Mouse (Mus musculus) MEL (cell line): ENCODE results near the gene Daglb. TPM values are rescaled to one million over a fixed set of nuclear protein-coding genes. Genes with fewer than 3 reads are reported as not detected.

Source experiments
- DNase-seq: peaks from one replicate; pipeline ENCODE4 v3.0.0; 2011; ENCODE audit warnings: low read depth, low spot score
- H3K27ac ChIP-seq: 2 replicates; pipeline ENCODE4 v1.5.1; 2012; ENCODE audit warnings: low read depth, mild to moderate bottlenecking, control low read depth, low read length, moderate library complexity; ENCODE audit not compliant: control insufficient read depth
- H3K27me3 ChIP-seq, 2 experiments: fragments of 150-350 bp in 1 of 2; sonication (generic) in 1 of 2; 2 replicates each; pipeline ENCODE4 v1.6.1; 2012; ENCODE audit warnings: low read length in 2 of 2, mild to moderate bottlenecking in 2 of 2, improper control_type of control experiment in 1 of 2, moderate library complexity in 1 of 2; ENCODE audit not compliant: insufficient read depth in 2 of 2, control insufficient read depth in 1 of 2
- H3K36me3 ChIP-seq, 2 experiments: 2 replicates each; pipeline ENCODE4 v1.6.1; 2012 to 2014; ENCODE audit warnings: low read length in 2 of 2, improper control_type of control experiment in 1 of 2, inconsistent platforms in 1 of 2, mild to moderate bottlenecking in 1 of 2; ENCODE audit not compliant: insufficient read depth in 2 of 2, control insufficient read depth in 1 of 2
- H3K4me1 ChIP-seq, 2 experiments: fragments of 150-350 bp in 1 of 2; sonication (generic) in 1 of 2; 2 replicates each; pipeline ENCODE4 v1.6.1; 2012; ENCODE audit warnings: low read length in 2 of 2, improper control_type of control experiment in 1 of 2, mild to moderate bottlenecking in 1 of 2; ENCODE audit not compliant: insufficient read depth in 2 of 2, control insufficient read depth in 1 of 2
- H3K4me3 ChIP-seq, 2 experiments: fragments of 150-350 bp in 1 of 2; sonication (generic) in 1 of 2; 2 replicates each; pipeline ENCODE4 v1.5.1; 2012; ENCODE audit warnings: low read depth in 2 of 2, low read length in 2 of 2, mild to moderate bottlenecking in 2 of 2, moderate library complexity in 2 of 2, control low read depth in 1 of 2, improper control_type of control experiment in 1 of 2; ENCODE audit not compliant: control insufficient read depth in 1 of 2, insufficient read depth in 1 of 2
- H3K79me2 ChIP-seq: 2 replicates; pipeline ENCODE4 v1.6.1; 2012; ENCODE audit warnings: mild to moderate bottlenecking, low read length, moderate library complexity; ENCODE audit not compliant: control insufficient read depth, poor library complexity, insufficient read depth
- H3K9ac ChIP-seq: 2 replicates; pipeline ENCODE4 v1.6.1; 2012; ENCODE audit warnings: low read depth, mild to moderate bottlenecking, control low read depth, low read length, moderate library complexity; ENCODE audit not compliant: control insufficient read depth, poor library complexity, severe bottlenecking
- H3K9me3 ChIP-seq: fragments of 150-350 bp; sonication (generic); replicated peaks from 2 replicates; pipeline ENCODE4 v1.6.1; 2012; ENCODE audit warnings: mild to moderate bottlenecking, low read length, improper control_type of control experiment, moderate library complexity; ENCODE audit not compliant: insufficient read depth
- CHD1 ChIP-seq: IDR thresholded peaks from 2 replicates; pipeline ENCODE4 v1.6.1; 2012; ENCODE audit warnings: low read depth, mild to moderate bottlenecking, inconsistent platforms, low read length, improper control_type of control experiment
- EP300 ChIP-seq, 2 experiments: IDR thresholded peaks; 2 replicates each; pipeline ENCODE4 v1.6.1; 2011; ENCODE audit warnings: improper control_type of control experiment in 2 of 2, low read length in 2 of 2, low read depth in 1 of 2, mild to moderate bottlenecking in 1 of 2
- ETS1 ChIP-seq: IDR thresholded peaks from 2 replicates; pipeline ENCODE4 v1.6.1; 2012; ENCODE audit warnings: low read depth, mild to moderate bottlenecking, inconsistent platforms, low read length, improper control_type of control experiment, moderate library complexity
- GATA1 ChIP-seq: IDR thresholded peaks from 2 replicates; pipeline ENCODE4 v1.6.1; 2011; ENCODE audit warnings: low read depth, low read length, improper control_type of control experiment
- KAT2A ChIP-seq: conservative IDR thresholded peaks from 2 replicates; pipeline ENCODE4 v1.6.1; 2012; ENCODE audit warnings: low read depth, low read length, improper control_type of control experiment, inconsistent platforms
- MAFK ChIP-seq: IDR thresholded peaks from 2 replicates; pipeline ENCODE4 v1.6.1; 2011; ENCODE audit warnings: low read depth, mild to moderate bottlenecking, low read length, improper control_type of control experiment, borderline replicate concordance
- MAZ ChIP-seq: IDR thresholded peaks from 2 replicates; pipeline ENCODE4 v1.6.1; 2012; ENCODE audit warnings: low read depth, mild to moderate bottlenecking, inconsistent platforms, low read length, improper control_type of control experiment
- MXI1 ChIP-seq: IDR thresholded peaks from 2 replicates; pipeline ENCODE4 v1.6.1; 2011; ENCODE audit warnings: mild to moderate bottlenecking, low read depth, low read length, improper control_type of control experiment
- MYC ChIP-seq: IDR thresholded peaks from 2 replicates; pipeline ENCODE4 v1.6.1; 2011; ENCODE audit warnings: low read depth, mild to moderate bottlenecking, low read length, improper control_type of control experiment, moderate library complexity
- NELFE ChIP-seq: IDR thresholded peaks from 2 replicates; pipeline ENCODE4 v1.6.1; 2011; ENCODE audit warnings: low read depth, low read length, improper control_type of control experiment
- POLR2A ChIP-seq, 2 experiments: IDR thresholded peaks; 2 replicates each; pipeline ENCODE4 v1.6.1; 2011 to 2012; ENCODE audit warnings: low read length in 2 of 2, mild to moderate bottlenecking in 2 of 2, control low read depth in 1 of 2, improper control_type of control experiment in 1 of 2, low read depth in 1 of 2, moderate library complexity in 1 of 2; ENCODE audit not compliant: control insufficient read depth in 1 of 2, insufficient read depth in 1 of 2, poor library complexity in 1 of 2
- POLR2AphosphoS5 ChIP-seq: IDR thresholded peaks from 2 replicates; pipeline ENCODE4 v1.6.1; 2012; ENCODE audit warnings: low read depth, borderline replicate concordance, mild to moderate bottlenecking, inconsistent platforms, low read length, moderate library complexity, mixed read lengths
- RCOR1 ChIP-seq: IDR thresholded peaks from 2 replicates; pipeline ENCODE4 v1.6.1; 2012; ENCODE audit warnings: low read depth, mild to moderate bottlenecking, inconsistent platforms, low read length, improper control_type of control experiment
- SIN3A ChIP-seq: IDR thresholded peaks from 2 replicates; pipeline ENCODE4 v1.6.1; 2012; ENCODE audit warnings: low read length, improper control_type of control experiment, inconsistent platforms
- TAL1 ChIP-seq: IDR thresholded peaks from 2 replicates; pipeline ENCODE4 v1.6.1; 2012; ENCODE audit warnings: mild to moderate bottlenecking, inconsistent platforms, low read length, moderate library complexity, mixed read lengths
- TCF12 ChIP-seq: IDR thresholded peaks from 2 replicates; pipeline ENCODE4 v1.6.1; 2014; ENCODE audit warnings: low read depth, mild to moderate bottlenecking, inconsistent platforms, low read length, improper control_type of control experiment, moderate library complexity
- UBTF ChIP-seq: IDR thresholded peaks from 2 replicates; pipeline ENCODE4 v1.6.1; 2012; ENCODE audit warnings: low read depth, mild to moderate bottlenecking, inconsistent platforms, low read length, improper control_type of control experiment, moderate library complexity, borderline replicate concordance; ENCODE audit not compliant: insufficient read depth
- USF1 ChIP-seq: IDR thresholded peaks from 2 replicates; pipeline ENCODE4 v1.6.1; 2014; ENCODE audit warnings: low read depth, mild to moderate bottlenecking, inconsistent platforms, low read length, improper control_type of control experiment, moderate library complexity
- ZKSCAN1 ChIP-seq: IDR thresholded peaks from 2 replicates; pipeline ENCODE4 v1.6.1; 2012; ENCODE audit warnings: low read depth, mild to moderate bottlenecking, inconsistent platforms, low read length, improper control_type of control experiment, moderate library complexity
- ZMIZ1 ChIP-seq: IDR thresholded peaks from 2 replicates; pipeline ENCODE4 v1.6.1; 2012; ENCODE audit warnings: low read depth, mild to moderate bottlenecking, inconsistent platforms, low read length, improper control_type of control experiment, moderate library complexity
- ZNF384 ChIP-seq: IDR thresholded peaks from 2 replicates; pipeline ENCODE4 v1.6.1; 2012; ENCODE audit warnings: low read depth, mild to moderate bottlenecking, inconsistent platforms, low read length, improper control_type of control experiment
- polyA plus RNA-seq, 2 experiments: library from polyadenylated mRNA; stranded (reverse) in 1 of 2; unstranded in 1 of 2; fragments of >175 nt in 1 of 2; fragments of >200 nt in 1 of 2; gene quantifications; 2 replicates each; pipeline versions ENCODE4 v1.2.1 to v1.2.4; 2012; ENCODE audit warnings: low replicate concordance in 2 of 2, low read depth in 1 of 2; ENCODE audit not compliant: insufficient read length in 2 of 2, insufficient read depth in 1 of 2, missing spikeins in 1 of 2
- total RNA-seq: library from RNA; depleted of rRNA; stranded (reverse); fragments of 300-350 nt; gene quantifications from 2 replicates; pipeline ENCODE4 v1.2.3, GENCODE M21; 2012

Gene Daglb
- total and polyA plus RNA-seq, 3 experiments, result 8.9 to 10.4 TPM; not detected in 1

DNA sequence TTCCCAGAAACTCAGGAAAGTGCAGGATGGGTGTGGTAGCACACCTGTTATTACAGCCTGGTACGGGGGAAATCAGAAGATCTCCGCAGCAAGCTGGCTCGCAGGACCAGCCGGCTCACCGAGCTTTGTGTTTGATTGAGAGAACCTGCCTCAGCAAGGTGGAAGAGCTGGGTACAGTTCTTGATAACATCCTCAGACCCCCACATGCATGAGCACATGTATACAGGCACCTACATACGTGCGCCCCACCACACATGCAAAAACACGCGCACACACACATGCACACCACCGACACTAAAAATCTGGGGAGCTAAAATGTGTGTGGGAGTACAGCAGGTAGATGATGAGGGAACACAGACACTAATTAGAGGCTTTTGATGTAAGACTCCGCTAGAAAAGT is 713 bp upstream of the Daglb start:
- Histone ChIP-seq H3K9me3 (no peaks in the 10 kb centered on the region), H3K27me3 (peaks cover 2% of the 10 kb centered on the region in 2 experiments; a peak in 3 of 4 replicates), H3K4me1 (peaks cover 10 to 11% of the 10 kb centered on the region in 2 experiments; a peak in 1 of 4 replicates), H3K79me2 (peaks cover 13% of the 10 kb centered on the region), H3K27ac (no peak overlapping the region), H3K4me3 (peak overlapping the region; percentile 80 to 84)
- DNase-seq, result no peak
- TF ChIP-seq SIN3A (no peak), ZKSCAN1 (no peak), ETS1 (no peak), USF1 (no peak), ZMIZ1 (no peak), MYC (no peak)
- TF ChIP-seq, all 39 proteins: peak for 0
- Histone ChIP-seq H3K36me3 (peaks cover 0 to 6% of the 10 kb centered on the region in 2 experiments; a peak in 3 of 4 replicates), H3K9ac (peak overlapping the region; percentile 80)

DNA sequence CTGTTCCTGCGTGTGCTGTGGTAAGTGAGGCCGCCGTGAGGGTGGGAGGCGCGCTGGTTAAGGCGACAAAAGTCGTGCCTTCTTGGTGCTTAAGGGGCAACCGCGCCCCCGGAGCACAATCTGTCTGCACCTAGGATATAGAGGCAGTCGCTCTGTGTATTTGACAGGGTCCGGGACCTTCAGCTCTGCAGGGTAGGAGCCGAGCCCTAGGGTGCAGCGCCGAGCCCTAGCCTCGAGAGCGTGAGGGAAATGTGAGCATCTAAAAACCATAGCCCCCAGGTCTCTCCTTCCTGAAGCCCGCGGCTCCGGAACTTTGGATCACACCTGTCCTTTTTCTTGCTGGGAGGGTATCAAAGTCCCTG is 354 bp downstream of the Daglb start:
- Histone ChIP-seq H3K79me2 (peaks cover 13% of the 10 kb centered on the region), H3K27me3 (peaks cover 2% of the 10 kb centered on the region in 2 experiments; a peak in 2 of 4 replicates), H3K36me3 (peaks cover 0 to 6% of the 10 kb centered on the region in 2 experiments; a peak in 3 of 4 replicates), H3K9me3 (no peaks in the 10 kb centered on the region), H3K4me1 (peaks cover 10 to 11% of the 10 kb centered on the region in 2 experiments; a peak in 1 of 4 replicates), H3K9ac (peak overlapping the region; percentile 80), H3K4me3 (peak overlapping the region; percentile 80 to 84), H3K27ac (peak overlapping the region; percentile 41)
- no peak for DNase-seq
- TF ChIP-seq ZKSCAN1 (no peak), ZMIZ1 (no peak), MYC (no peak), USF1 (no peak), CHD1 (no peak), KAT2A (no peak), ETS1 (no peak), UBTF (0 out of 2 replicates have a peak, but pooled peaks have one; percentile 51)

DNA sequence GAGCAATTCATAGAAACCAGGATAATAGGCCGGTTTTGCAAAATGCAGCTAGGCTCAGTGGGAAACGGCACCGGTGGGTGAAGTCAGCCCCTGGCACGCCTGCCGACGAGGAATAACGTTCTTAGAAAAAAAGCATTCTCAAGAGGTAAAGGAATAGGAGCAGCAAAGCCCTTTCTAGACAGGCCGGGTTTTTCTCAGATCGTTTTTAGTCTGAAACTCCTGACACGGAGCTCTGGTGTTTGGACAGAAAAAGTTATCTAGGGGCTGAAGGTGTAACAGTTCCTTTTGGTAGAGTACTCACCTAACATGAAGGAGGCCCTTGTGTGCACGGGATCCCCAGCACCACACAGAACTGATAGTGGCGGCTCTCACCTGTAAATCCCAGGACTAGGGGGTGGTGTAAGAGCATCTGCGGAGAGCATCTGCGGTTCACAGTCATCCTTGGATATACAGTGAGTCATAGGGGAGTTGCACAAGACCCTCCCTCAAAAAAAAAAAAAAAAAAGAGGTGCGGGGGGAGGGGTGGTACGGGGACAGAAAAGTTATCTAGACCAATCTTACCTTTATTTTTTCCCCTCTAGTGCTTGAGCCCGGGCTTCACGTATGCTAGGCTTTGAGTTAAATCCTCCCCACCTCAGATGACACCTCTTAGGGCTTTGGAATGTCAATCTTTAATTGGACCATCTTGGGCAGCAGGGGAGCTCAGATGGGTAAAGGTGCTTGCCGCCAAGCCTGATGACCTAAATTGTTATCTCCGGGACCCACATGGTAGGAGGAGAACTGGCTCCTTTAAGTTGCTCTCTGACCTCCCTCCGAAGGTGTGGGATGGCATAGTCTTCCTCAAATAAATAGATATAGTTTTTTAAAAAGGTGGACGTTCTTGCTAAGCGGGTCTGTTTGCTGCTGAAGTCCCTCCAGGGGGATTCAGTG is 1.0 kb downstream of the Daglb start:
- Histone ChIP-seq H3K4me1 (peaks cover 10 to 14% of the 10 kb centered on the region in 2 experiments; a peak in 2 of 4 replicates), H3K79me2 (peaks cover 13% of the 10 kb centered on the region), H3K9me3 (no peaks in the 10 kb centered on the region), H3K27me3 (peaks cover 0 to 2% of the 10 kb centered on the region in 2 experiments; a peak in 1 of 4 replicates), H3K27ac (peak overlapping the region; percentile 30; the same call in 1 of the 2 replicates), H3K36me3 (peaks cover 0 to 8% of the 10 kb centered on the region in 2 experiments; a peak in 3 of 4 replicates), H3K9ac (peak overlapping the region; percentile 80), H3K4me3 (peak overlapping the region; percentile 80 to 84)
- peak; percentile 70 for DNase-seq
- TF ChIP-seq POLR2A (IDR thresholded peaks at IDR 0.05; ENCODE audit: control insufficient read depth in 1 of 2, insufficient read depth in 1 of 2, low read depth in 1 of 2, low read length in 2 of 2, poor library complexity in 1 of 2), result no peak
- TF ChIP-seq MAZ, result no peak
- 0 out of 2 replicates have a peak, but pooled peaks have one; percentile 10 for TF ChIP-seq TCF12
- TF ChIP-seq NELFE, result 0 out of 2 replicates have a peak, but pooled peaks have one; percentile 32
- TF ChIP-seq MXI1, result peak; percentile 42; the same call in 1 of the 2 replicates
- TF ChIP-seq ZNF384, result peak; percentile 81
- peak; percentile 56 for TF ChIP-seq SIN3A
- no peak for TF ChIP-seq POLR2AphosphoS5
- peak in 1 of 2 experiments; percentile 47; a peak in 1 of 4 replicates for TF ChIP-seq EP300 (IDR thresholded peaks at IDR 0.05; ENCODE audit: low read depth in 1 of 2, low read length in 2 of 2)
- peak; percentile 83 for TF ChIP-seq TAL1
- TF ChIP-seq USF1, result no peak
- no peak for TF ChIP-seq UBTF
- no peak for TF ChIP-seq MAFK
- TF ChIP-seq RCOR1, result no peak
- peak; percentile 41; the same call in 1 of the 2 replicates for TF ChIP-seq GATA1
